Mouse (Mus musculus) liver, embryonic 12.5 days (tissue): ENCODE measurements at regions not wholly inside any gene's neighbourhood (a gene's known extent, or its start where the extent isn't known, plus 50 kb on each side); places are given as distances from the start of the nearest gene placed in this dataset.

Experiments used
- ATAC-seq: fragments of 200-750 bp; cut with Nextera tagmentation; 2 replicates; pipeline ENCODE4 v1.8.0; 2017; ENCODE audit warnings: moderate number of reproducible peaks, mild to moderate bottlenecking, moderate library complexity
- H3K27ac ChIP-seq: fragments of 300-500 bp; sonication (generic); 2 replicates; pipeline ENCODE4 v1.5.1; 2016; ENCODE audit warnings: mild to moderate bottlenecking
- H3K27me3 ChIP-seq: fragments of 300-500 bp; sonication (generic); replicated peaks from 2 replicates; pipeline ENCODE4 v1.6.1; 2016; ENCODE audit warnings: mild to moderate bottlenecking, moderate library complexity
- H3K36me3 ChIP-seq: fragments of 300-500 bp; sonication (generic); 2 replicates; pipeline ENCODE4 v1.6.1; 2016; ENCODE audit warnings: mild to moderate bottlenecking, moderate library complexity
- H3K4me1 ChIP-seq: fragments of 300-500 bp; sonication (generic); 2 replicates; pipeline ENCODE4 v1.6.1; 2016
- H3K4me2 ChIP-seq: fragments of 300-500 bp; sonication (generic); 2 replicates; pipeline ENCODE4 v1.6.1; 2016; ENCODE audit warnings: mild to moderate bottlenecking, moderate library complexity
- H3K4me3 ChIP-seq: fragments of 300-500 bp; sonication (generic); 2 replicates; pipeline ENCODE4 v1.5.1; 2016; ENCODE audit warnings: mild to moderate bottlenecking, moderate library complexity
- H3K9ac ChIP-seq: fragments of 300-500 bp; sonication (generic); 2 replicates; pipeline ENCODE4 v1.6.1; 2016; ENCODE audit warnings: mild to moderate bottlenecking, moderate library complexity
- H3K9me3 ChIP-seq: fragments of 300-500 bp; sonication (generic); replicated peaks from 2 replicates; pipeline ENCODE4 v1.6.1; 2016; ENCODE audit warnings: mild to moderate bottlenecking, moderate library complexity
- WGBS: fragments of 180-500 bp; shearing (Covaris S2); methylation state at CpG from one replicate; pipeline ENCODE4 v1.1.7; 2016; ENCODE audit not compliant: insufficient replicate concordance; 5-methylcytosine and 5-hydroxymethylcytosine counted together

DNA sequence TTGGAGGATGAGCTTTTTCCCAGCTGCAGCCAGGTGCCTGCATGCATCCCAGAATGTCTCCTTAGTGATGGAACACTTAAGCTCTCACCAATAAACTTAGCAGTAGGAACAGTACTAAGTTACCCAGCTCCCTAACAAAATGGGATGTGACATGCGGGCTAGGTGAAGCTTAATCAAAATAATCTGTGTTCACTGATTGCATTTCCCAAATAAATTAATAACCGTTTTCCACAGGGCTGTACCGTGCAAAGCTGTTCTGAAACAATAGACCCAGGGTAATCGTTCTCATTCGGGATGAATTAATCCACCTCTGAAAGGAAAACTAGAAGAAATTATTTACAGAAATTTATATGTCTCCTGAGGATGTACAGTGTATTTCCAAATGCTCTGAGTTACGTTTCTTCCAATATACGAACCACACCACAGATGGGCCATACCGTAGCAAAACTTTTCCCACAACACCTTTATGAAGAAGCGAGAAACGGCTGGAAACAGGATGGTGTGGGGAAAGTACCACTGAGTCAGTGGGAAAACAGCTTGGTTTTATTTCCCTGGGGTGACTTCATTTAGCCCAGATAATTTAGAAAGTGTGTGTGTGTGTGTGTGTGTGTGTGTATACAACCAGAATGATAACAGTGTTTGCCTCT lies 148.5 kb upstream of the Adamts16 start:
- WGBS, result 79% methylated on average over 10 of the region's 10 CpGs
- H3K9ac ChIP-seq, result no peak overlapping the region
- H3K27me3 ChIP-seq, result no peaks in the 10 kb centered on the region
- no peak overlapping the region for H3K4me3 ChIP-seq
- no peak overlapping the region for H3K4me2 ChIP-seq
- no peaks in the 10 kb centered on the region for H3K9me3 ChIP-seq
- H3K36me3 ChIP-seq, result no peaks in the 10 kb centered on the region
- no peak for ATAC-seq
- H3K27ac ChIP-seq, result no peak overlapping the region
- no peaks in the 10 kb centered on the region for H3K4me1 ChIP-seq

DNA sequence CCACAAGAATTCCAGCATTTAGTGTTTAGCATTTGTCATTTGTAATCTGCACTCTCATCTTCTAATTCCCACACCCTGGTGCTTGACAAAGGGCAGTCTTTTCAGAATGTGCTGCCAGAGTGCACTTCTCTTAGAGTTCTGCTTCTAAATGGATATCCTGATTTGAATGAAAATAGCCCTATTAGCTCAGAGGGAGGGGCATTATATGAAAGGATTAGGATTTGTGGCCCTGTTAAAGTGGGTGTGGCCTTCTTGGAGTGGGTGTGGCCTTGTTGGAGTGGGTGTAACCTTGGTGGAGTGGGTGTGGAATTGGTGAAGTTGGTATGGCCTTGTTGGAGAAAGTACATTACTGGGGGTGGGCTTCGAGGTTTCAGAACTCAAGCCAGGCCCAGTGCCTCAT lies 137.7 kb upstream of the Adamts16 start:
- ATAC-seq, result no peak
- H3K4me2 ChIP-seq, result no peak overlapping the region
- 21% methylated on average over 1 of the region's 1 CpGs for WGBS
- no peak overlapping the region for H3K9ac ChIP-seq
- H3K9me3 ChIP-seq, result no peaks in the 10 kb centered on the region
- no peak overlapping the region for H3K4me3 ChIP-seq
- no peak overlapping the region for H3K27ac ChIP-seq
- no peaks in the 10 kb centered on the region for H3K36me3 ChIP-seq
- no peaks in the 10 kb centered on the region for H3K27me3 ChIP-seq
- H3K4me1 ChIP-seq, result no peaks in the 10 kb centered on the region

DNA sequence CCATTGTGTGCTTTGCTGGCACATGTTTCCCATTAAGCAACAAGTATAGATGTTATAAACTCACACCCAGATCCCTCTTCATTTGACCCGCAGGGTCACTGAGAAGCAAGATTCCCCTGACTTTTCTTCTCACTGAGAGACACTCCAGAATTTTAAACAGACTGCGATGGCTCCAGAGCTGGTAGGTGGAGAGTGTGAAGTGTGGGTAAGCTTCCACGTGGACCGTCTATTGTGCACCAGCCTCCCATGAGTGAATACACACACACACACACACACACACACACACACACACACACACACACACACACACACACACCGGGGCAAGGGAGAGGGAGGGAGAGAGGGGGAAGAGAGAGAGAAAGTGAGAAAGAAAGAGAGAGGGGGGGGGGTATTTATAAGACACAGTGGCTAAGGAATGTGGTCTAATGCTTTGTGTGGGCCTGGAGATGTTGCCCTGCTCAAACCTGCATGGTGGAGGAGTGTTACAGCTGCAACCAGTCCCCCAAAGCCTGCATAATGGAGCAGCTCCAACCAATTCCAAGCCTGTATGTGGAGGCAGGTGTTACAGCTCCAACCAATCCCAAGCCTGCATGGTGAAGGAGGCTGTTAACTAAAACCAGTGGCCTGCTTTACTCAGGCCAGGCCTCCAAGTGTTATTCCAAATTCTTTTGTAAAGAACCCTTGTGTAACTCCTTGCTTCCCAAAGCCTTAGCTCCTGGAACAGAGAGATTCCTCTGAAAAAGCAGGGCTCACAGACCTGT lies 137.1 kb upstream of the Adamts16 start:
- no peaks in the 10 kb centered on the region for H3K27me3 ChIP-seq
- H3K4me2 ChIP-seq, result no peak overlapping the region
- WGBS, result 69% methylated on average over 4 of the region's 5 CpGs
- no peaks in the 10 kb centered on the region for H3K4me1 ChIP-seq
- no peaks in the 10 kb centered on the region for H3K36me3 ChIP-seq
- H3K27ac ChIP-seq, result no peak overlapping the region
- H3K9me3 ChIP-seq, result no peaks in the 10 kb centered on the region
- no peak overlapping the region for H3K9ac ChIP-seq
- H3K4me3 ChIP-seq, result no peak overlapping the region
- ATAC-seq, result no peak

DNA sequence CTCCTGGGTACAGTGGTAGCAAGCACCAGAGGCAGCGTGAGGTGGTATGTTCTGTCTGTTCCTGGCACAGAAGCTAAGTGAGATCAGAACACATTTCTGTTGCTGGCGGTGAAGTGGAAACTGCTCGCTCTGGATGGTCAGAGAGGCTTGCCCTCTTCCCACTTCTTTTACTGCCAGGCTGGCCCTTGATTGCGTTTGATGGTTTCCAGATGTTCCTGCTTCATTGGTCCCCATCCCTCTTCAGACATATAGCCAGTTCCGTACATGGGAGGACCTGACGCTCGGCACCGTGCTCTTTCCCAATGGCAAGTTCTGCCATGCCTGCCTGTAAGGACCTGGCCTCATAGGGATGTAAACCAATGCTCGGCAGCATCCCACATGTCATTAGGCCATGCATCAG lies 128.0 kb upstream of the Adamts16 start:
- 73% methylated on average over 9 of the region's 9 CpGs for WGBS
- Histone ChIP-seq H3K9me3 (no peaks in the 10 kb centered on the region), H3K4me2 (no peak overlapping the region), H3K27me3 (no peaks in the 10 kb centered on the region), H3K4me1 (no peaks in the 10 kb centered on the region), H3K4me3 (no peak overlapping the region), H3K36me3 (no peaks in the 10 kb centered on the region), H3K27ac (no peak overlapping the region), H3K9ac (no peak overlapping the region)
- no peak for ATAC-seq

DNA sequence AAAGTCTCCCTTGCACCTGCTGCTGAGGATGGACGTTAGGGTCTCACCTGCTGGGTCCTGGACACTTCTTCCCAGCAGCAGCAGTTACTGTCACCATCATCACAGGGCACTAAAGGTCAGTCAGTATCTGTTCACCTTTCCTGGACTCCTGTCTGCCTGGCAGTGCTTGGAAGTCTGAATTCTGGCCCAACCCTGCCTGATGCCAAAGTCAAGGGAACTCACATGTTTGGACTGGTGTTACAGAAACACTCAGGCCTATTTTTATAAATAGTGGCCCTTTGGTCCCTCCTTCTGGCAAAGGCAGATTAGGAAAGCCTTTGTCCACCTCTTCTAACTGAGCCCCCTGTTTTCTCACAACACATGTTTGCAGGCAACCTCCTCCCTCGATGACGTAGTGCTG lies 126.2 kb upstream of the Adamts16 start:
- no peaks in the 10 kb centered on the region for H3K4me1 ChIP-seq
- H3K27me3 ChIP-seq, result no peaks in the 10 kb centered on the region
- H3K9me3 ChIP-seq, result no peaks in the 10 kb centered on the region
- ATAC-seq, result no peak
- no peak overlapping the region for H3K4me3 ChIP-seq
- H3K4me2 ChIP-seq, result no peak overlapping the region
- H3K9ac ChIP-seq, result no peak overlapping the region
- no peak overlapping the region for H3K27ac ChIP-seq
- no peaks in the 10 kb centered on the region for H3K36me3 ChIP-seq
- 51% methylated on average over 3 of the region's 3 CpGs for WGBS

DNA sequence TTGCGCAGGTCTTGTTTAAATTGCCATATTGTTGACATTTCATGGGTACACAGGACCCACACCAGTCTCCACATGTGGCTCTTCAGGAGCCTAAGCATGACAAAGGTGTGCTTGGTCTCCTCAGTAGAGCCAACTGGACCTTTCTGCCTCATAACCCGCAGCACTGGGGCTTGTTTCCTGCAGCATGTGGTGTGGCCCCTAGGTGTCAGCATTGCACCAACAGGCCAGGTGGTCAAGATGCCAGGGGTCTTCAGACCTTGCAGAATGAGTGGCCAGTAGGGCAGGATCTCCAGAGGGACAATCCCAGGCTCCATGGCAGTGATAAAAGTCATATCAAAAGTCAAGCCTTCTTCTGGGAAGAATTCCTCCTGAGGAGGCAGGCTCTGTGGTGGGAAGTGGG lies 121.8 kb upstream of the Adamts16 start:
- Histone ChIP-seq H3K9me3 (no peaks in the 10 kb centered on the region), H3K27ac (no peak overlapping the region), H3K9ac (no peak overlapping the region), H3K4me3 (no peak overlapping the region), H3K27me3 (no peaks in the 10 kb centered on the region), H3K36me3 (no peaks in the 10 kb centered on the region), H3K4me1 (no peaks in the 10 kb centered on the region), H3K4me2 (no peak overlapping the region)
- 60% methylated on average over 2 of the region's 2 CpGs for WGBS
- no peak for ATAC-seq

DNA sequence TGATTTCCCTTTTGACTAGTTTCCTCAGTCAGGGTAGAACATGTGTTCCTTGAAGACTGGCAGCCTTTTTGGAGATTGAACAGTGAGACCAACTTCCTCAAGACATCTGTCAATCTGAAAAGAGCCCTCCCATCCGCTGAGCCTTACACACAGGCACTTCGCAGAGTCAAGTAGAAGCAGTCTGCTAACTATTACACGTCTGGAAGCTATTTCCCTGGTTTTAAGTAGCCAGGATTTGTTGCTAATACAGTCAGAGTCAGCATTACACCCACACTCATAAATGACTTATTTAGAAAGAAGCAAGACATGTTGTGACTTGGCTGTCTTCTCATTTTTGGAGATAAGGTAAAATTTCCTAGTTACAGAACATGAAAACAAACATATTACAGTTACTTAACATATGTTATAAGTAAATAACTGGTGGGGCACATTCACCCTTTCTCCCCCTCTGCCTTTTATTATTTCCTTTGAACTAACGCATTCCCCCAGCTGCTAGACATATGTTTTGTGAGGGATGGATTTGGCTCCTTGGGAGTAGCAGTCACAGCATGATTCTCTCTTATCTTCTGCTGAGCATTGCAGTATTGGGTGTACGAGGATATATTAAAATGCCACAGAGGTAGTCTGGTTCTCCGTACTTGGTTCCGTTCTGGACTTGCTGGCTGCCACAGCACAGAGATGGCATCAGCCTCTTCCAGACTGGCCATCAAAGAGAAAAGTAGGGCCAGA lies 92.9 kb upstream of the Adamts16 start:
- Histone ChIP-seq H3K27ac (no peak overlapping the region), H3K36me3 (no peaks in the 10 kb centered on the region), H3K9me3 (no peaks in the 10 kb centered on the region), H3K4me3 (no peak overlapping the region), H3K4me2 (no peak overlapping the region), H3K27me3 (no peaks in the 10 kb centered on the region), H3K9ac (no peak overlapping the region), H3K4me1 (no peaks in the 10 kb centered on the region)
- ATAC-seq, result no peak
- 68% methylated on average over 7 of the region's 7 CpGs for WGBS

DNA sequence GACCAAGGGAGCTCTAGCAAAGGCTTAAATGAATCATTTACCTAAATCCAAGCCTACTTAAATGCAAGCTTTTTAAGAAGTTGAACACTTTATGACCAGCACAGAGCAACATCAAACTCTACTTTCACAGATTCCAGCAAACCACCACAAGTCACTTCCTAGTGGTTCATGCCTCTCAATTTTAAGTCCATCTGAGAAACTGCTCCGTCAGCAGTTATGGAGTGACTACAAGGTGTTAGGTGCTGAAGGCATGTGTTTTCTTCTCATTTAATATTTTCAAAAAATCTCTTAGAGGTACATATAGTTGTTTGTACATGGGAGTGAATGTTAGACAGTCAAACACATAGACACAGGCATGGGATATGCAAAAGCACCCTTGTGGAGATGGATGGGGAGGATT lies 72.2 kb upstream of the Adamts16 start:
- Histone ChIP-seq H3K27ac (no peak overlapping the region), H3K4me3 (no peak overlapping the region), H3K36me3 (no peaks in the 10 kb centered on the region), H3K9ac (no peak overlapping the region), H3K27me3 (no peaks in the 10 kb centered on the region), H3K4me1 (no peaks in the 10 kb centered on the region), H3K9me3 (no peaks in the 10 kb centered on the region), H3K4me2 (no peak overlapping the region)
- WGBS, result 68% methylated on average over 1 of the region's 1 CpGs
- no peak for ATAC-seq

DNA sequence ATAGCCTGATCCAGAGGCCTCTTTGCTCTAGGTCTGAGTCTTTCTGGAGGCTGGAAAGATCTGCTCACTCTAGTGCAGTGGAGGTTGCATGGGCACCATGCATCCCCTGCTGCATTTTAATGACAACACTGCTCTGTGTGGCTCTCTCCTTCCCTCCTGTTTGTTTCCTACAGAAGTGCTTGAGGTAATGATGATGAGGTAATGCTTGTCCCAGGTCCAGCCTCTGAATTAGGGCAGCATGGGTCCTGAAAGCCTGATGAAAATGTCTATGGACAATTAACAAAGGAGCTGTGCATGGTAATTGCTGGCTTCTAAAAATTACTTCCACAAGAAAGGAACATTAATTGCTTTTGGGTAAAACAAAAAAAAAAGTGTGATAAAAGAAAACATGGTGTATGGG lies 69.3 kb upstream of the Adamts16 start:
- Histone ChIP-seq H3K9me3 (no peaks in the 10 kb centered on the region), H3K36me3 (no peaks in the 10 kb centered on the region), H3K27ac (no peak overlapping the region), H3K4me1 (no peaks in the 10 kb centered on the region), H3K4me3 (no peak overlapping the region), H3K4me2 (no peak overlapping the region), H3K9ac (no peak overlapping the region), H3K27me3 (no peaks in the 10 kb centered on the region)
- ATAC-seq, result no peak

DNA sequence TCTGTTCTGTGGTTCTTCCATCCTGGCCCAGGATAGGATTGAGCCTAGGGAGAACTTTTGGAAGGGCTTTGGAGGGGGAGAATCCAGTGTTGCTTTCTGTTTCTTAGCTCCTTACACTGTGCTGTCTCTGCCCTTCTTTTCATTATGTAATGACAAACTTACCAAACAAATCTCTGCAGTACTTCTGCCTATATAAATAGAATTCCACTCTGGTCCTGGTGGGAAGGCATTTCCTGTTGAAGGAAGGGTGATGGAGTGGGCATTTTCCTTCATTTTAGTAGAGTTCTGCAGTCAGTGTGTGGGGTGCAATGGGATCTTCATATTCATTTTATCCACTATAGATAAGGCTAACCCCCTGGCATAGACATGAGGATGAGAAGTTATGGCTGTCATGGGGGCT lies 63.2 kb upstream of the Adamts16 start:
- Histone ChIP-seq H3K36me3 (no peaks in the 10 kb centered on the region), H3K4me2 (no peak overlapping the region), H3K4me1 (no peaks in the 10 kb centered on the region), H3K9ac (no peak overlapping the region), H3K4me3 (no peak overlapping the region), H3K9me3 (no peaks in the 10 kb centered on the region), H3K27me3 (no peaks in the 10 kb centered on the region), H3K27ac (no peak overlapping the region)
- no peak for ATAC-seq

DNA sequence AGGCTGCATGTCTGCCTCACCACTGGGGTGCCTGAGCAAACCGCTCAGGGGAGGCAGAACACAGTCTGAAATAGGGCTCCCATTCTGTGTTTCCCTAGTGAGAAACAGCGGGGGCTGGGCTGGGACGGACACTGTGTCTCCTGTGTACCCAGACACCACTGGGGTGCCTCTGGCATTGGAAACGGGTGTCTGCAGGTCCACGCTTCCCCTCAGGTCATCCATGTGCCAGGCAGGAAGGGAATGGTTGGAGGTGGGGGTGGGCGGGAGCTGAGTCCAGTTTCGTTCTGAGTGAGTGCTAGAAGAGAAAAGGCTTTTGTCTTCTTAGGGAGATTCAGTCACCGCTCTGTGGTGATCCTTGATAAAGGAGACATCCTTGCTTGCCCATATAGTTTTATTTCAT lies 62.2 kb upstream of the Adamts16 start:
- 69% methylated on average over 8 of the region's 8 CpGs for WGBS
- Histone ChIP-seq H3K27ac (no peak overlapping the region), H3K27me3 (no peaks in the 10 kb centered on the region), H3K9me3 (no peaks in the 10 kb centered on the region), H3K4me2 (no peak overlapping the region), H3K4me1 (no peaks in the 10 kb centered on the region), H3K36me3 (no peaks in the 10 kb centered on the region), H3K9ac (no peak overlapping the region), H3K4me3 (no peak overlapping the region)
- no peak for ATAC-seq

DNA sequence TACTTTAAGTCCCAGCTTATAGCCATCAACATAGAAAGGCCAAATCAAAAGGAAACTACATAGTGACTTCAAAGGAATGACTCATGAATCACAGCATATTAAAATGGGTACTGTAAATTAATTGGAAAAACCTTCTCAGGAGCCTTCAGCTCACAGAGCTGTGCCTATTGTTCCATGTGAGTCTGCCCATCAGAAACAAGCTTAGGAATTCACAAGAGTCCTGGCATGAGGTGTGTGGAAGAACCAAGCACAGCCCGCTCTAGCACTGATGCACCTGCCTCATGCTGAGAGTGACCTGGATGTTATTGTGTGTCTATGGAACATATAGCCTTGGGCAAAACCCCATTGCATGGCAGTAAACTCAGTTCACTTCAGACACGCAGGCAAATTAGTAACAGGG lies 61.5 kb upstream of the Adamts16 start:
- 72% methylated on average over 2 of the region's 2 CpGs for WGBS
- H3K4me1 ChIP-seq, result no peaks in the 10 kb centered on the region
- H3K27me3 ChIP-seq, result no peaks in the 10 kb centered on the region
- no peaks in the 10 kb centered on the region for H3K9me3 ChIP-seq
- no peak for ATAC-seq
- H3K36me3 ChIP-seq, result no peaks in the 10 kb centered on the region
- H3K9ac ChIP-seq, result no peak overlapping the region
- H3K27ac ChIP-seq, result no peak overlapping the region
- no peak overlapping the region for H3K4me2 ChIP-seq
- H3K4me3 ChIP-seq, result no peak overlapping the region
